Mouse (Mus musculus) megakaryocyte, embryonic 14.5 days (primary cell): ENCODE measurements around the gene Adra2b.

Experiments
- FLI1 ChIP-seq: IDR thresholded peaks from 2 replicates; pipeline ENCODE4 v1.6.1; 2012; ENCODE audit warnings: low read length, inconsistent platforms, mixed read lengths
- GATA1 ChIP-seq: IDR thresholded peaks from 3 replicates; pipeline ENCODE4 v1.6.1; 2012; ENCODE audit warnings: mixed read lengths, low read length, inconsistent platforms, borderline replicate concordance

DNA sequence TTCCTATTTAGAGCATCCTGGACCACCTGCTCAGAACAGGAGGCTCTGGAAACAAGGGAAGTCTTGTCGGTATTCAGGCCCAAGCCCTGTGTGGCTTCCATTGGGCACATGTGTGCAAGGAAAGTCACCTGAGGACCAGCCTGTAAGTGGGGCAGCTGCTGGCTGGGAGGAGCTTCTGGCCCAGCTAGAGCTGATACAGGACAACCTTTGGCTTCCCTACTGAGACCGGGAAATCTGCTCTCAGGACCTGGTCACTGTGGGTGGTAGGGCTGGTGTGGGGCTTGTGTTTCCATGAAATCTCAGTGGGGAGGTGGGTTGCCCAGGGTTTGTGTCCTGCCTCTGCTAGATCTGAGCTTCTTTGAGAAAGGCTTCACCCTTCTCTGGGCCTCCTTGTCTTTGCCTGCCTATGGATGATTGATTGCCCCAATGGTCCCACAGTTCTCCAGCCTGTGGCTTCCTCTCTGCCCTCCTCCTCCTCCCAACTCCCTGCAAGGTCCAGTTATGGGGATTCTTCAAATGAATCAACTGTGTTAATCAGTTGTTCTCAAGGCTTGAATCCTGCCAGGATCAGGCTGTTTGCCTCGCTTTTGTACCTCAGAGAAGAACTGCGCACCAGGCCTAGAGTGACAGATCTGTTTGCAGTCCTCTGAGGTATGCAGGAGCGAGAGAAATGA, 6.8 kb downstream of the Adra2b start:
- no peak for TF ChIP-seq GATA1
- TF ChIP-seq FLI1, result no peak
